Mouse (Mus musculus) heart, postnatal 0 days (tissue): Measurements from ENCODE around the gene Lta.

ENCODE experiments used
- CTCF ChIP-seq: IDR thresholded peaks from 2 replicates; pipeline ENCODE4 v1.5.1; 2016; ENCODE audit warnings: antibody characterized with exemption, control low read depth, low read depth
- EP300 ChIP-seq: IDR thresholded peaks from 2 replicates; pipeline ENCODE4 v1.6.1; 2016; ENCODE audit warnings: antibody characterized with exemption, low read depth

GRCm38 (mm10) chr17:35220156-35220952 is 15.2 kb upstream of the Lta start, which contains the start of gene Gm16181:
- TF ChIP-seq CTCF (no peak), EP300 (no peak)
